Mouse (Mus musculus) adrenal gland, postnatal 14 days (tissue): ENCODE measurements at regions not wholly inside any gene's neighbourhood (a gene's known extent, or its start where the extent isn't known, plus 50 kb on each side); places are given as distances from the start of the nearest gene placed in this dataset.

ENCODE experiments used
- DNase-seq: peaks from one replicate; pipeline ENCODE4 v3.0.0; 2021; ENCODE audit warnings: mixed read lengths

- peak; percentile 30 for DNase-seq
Observed at GRCm38 (mm10) chr2:50690120-50691103, 393.8 kb upstream of the Mmadhc start.

GRCm38 (mm10) chr2:50687672-50688151 lies 391.1 kb upstream of the Mmadhc start:
- no peak for DNase-seq

- peak; percentile 88 for DNase-seq
Observed at GRCm38 (mm10) chr2:50687222-50687621, 390.6 kb upstream of the Mmadhc start.

- DNase-seq = no peak
Observed at GRCm38 (mm10) chr2:50677456-50677855, 380.9 kb upstream of the Mmadhc start.

DNA sequence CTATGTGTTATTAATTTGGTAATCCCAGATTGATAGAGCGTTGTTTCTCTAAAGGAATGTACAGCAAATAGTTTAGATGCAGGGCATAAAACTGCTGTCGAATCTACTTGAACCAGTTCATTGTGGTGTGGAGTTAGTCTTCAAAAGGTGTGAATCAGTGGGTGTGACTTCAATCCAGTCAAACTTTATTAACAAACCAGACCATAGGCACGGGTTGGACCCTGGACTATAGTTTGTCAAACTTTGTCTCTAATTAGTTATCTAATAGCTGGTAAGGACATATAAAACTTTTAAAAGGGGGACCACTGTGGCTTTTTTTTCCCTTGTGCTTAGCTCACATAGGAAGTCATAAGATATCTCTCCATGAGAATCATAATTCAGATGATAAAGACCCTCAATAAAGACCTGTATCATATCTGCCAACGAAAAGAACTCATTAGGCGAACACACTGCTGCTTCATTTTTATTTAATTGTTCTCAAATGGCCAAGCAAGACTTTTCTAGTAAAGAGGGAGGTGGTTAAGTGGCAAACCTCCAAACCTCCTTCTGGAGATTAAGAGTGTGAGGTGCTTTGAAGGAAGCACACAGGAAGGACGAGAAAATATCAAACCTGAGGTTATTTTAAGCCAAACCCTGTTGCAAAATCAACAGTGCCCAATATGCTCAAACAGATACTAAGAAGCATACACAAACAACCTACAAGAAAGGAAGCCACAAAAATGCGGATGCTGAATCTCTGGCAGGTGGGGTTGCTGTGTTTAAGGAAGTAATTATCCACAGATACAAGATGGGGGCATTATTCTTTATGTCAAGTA lies 379.3 kb upstream of the Mmadhc start:
- no peak for DNase-seq

- no peak for DNase-seq
Observed at GRCm38 (mm10) chr2:50674856-50675175, 378.2 kb upstream of the Mmadhc start.

DNA sequence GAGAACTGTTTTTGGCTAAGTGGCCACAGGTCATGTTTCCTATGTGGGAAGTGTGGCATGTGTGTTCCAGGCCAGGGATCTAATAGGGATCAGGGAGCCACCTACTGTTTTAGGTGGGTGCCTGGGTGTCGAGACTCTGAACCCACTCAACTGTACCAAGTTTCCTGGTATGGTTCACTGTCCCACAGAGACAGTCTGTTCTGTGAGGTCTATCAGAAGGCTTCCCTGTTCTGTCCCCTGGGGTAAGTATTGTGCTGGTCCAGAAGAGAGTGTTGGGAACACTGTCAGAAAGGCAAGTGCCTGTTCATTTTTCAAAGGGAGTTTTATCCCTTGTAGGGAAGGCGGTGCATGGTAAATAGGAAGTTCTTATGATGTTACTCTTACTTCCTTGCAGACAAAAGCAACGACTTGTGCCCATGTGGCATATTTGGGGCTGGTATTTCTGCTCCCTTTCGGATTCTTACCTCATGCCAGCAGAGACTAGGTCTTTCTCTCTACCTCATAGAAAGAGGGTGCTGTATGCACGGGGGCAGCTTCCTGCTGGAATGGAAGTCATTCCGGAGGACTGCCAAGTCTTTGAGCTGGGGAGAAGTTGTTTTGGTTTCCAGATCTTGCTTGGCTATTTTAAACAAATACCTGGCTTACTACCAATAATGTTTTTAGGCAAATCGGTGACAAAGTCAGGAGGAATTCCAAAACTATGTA lies 377.7 kb upstream of the Mmadhc start:
- no peak for DNase-seq

DNA sequence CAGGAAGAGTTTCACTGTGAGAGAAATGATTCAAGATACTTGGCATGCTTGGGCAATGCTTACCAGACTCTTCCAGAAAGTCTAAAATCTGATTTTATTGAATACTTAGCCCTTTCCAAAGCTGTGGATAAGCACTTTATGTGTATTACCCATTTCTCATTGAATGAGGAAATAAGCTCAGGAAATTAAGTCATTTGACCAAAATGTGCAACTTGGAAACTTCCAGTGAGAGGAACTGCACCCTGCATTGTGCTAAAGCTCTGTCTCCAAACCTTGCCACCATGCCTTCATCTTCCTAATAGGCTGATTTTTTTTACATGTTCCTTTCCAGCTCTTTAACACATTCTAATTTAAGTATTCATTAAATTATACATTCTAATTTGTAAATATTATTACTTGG lies 372.7 kb upstream of the Mmadhc start:
- DNase-seq = no peak

- no peak for DNase-seq
Observed at GRCm38 (mm10) chr2:50668789-50669188, 372.2 kb upstream of the Mmadhc start.

DNA sequence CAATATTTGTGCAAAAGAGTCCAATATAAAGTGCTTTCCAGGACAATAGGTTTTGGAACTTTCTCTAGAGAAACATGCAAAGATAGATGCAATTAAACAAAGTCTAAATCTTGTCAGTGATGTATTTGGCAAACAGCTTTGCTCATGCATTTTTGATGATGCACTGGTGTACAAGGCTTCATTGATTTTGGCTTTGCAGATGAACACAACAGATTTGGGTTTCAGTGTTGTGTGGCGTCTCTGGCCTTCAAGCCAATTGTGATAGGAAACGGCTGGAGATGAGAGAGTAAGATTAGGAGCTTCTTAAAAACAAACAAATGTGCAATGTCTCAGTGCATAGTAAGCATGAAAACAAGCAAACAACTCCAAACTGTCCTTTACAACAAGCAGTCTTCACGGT lies 370.6 kb upstream of the Mmadhc start:
- no peak for DNase-seq

- DNase-seq = no peak
Observed at GRCm38 (mm10) chr2:50662504-50662903, 365.9 kb upstream of the Mmadhc start.

DNA sequence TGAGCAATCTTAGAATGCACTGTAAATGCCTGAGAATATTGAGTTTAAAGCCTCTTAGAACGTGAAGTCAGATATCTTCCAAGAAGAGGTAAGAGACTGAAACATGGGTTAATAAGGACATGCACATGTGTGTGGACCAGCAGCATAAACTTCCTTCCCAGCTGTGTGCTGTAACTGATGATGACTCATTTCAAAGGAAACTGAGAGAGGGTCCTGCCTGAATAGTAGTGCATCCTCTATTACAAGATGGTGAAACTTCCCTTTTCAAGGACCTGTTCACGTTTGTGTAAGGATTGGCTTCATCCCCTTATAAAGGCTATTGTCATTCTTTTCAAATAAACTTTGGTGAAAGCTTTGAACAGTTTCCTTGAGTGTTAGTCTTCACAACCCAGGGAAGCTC lies 363.4 kb upstream of the Mmadhc start:
- DNase-seq = no peak

GRCm38 (mm10) chr2:50657826-50658225 lies 361.2 kb upstream of the Mmadhc start:
- no peak for DNase-seq

GRCm38 (mm10) chr2:50656351-50656750 lies 359.8 kb upstream of the Mmadhc start:
- no peak for DNase-seq

DNA sequence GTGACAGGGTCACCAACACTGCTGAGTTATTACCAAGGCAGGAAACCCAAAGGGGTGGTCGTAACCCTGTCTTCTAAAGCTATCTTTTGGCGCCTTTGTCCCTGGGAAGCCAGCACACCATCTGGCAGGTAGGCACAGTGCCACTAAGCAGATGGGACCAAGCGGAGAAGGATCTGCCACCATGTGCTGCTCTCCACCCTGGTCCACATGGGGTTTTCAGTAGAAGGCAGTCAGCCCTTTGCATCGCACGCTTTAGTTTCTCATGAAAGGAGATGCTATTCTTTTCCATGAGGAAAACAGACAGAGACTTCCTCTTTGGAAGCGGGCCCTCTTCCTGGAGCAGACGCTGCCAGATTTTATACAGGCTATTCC lies 358.3 kb upstream of the Mmadhc start:
- peak; percentile 18 for DNase-seq

DNA sequence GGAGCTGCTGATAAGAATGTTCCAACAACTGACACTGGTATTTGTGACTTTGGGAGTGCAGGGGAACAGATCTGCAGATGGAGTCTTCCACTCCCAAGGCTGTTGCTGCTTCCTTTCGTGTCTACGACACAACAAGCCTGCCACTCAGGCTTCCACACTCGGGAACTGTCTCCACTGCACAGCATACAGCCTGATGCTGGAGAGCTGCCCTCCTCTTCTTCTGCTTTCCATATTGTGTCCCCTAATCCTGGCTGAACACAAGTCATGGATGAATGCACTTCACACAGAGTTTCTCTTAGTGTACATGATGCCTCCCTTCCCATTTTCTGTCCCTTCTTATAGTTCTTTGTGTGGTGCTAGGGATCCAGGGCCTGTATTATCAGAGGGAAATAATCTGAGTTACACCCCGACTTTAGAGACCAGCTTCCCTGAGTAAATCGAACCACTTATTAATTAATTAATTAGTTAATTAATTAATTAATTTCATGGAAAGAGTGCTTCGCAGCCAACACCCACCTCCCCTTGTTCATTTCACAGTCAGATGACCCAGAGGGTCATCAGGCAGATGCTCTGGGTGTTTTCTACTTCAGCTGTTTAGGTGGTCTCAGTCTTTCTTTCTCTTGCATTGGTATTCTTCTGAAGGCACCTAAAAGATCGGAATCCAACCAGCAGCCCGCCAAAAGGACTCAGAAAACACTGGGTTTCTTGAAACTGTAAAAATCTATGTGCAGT lies 357.8 kb upstream of the Mmadhc start:
- DNase-seq = no peak

DNA sequence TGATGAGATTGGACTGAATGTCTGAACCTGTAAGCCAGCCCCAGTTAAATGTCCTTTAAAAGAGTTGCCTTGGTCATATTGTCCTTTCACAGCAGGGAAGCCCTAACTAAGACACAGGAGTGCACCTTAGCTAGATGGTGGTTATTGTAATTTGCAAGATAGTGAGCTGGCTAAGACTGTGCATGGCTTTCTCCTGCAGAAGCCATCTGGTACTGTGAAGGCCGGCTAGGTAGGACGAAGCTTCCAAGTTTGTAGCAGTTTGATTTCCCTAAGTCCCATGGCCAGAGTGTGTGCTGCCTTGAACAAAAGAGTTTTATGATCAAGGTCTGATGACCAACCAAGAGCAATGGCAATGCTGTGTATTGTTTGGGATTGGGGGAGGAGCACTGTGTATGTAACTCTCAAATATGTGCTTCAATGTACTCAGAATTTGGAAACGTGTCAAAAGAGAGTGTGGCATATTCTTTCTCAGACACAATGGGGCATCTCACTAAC lies 356.6 kb upstream of the Mmadhc start:
- no peak for DNase-seq

GRCm38 (mm10) chr2:50649656-50650055 lies 353.1 kb upstream of the Mmadhc start:
- DNase-seq = no peak

- DNase-seq = no peak
Observed at GRCm38 (mm10) chr2:50643219-50643618, 346.6 kb upstream of the Mmadhc start.

DNA sequence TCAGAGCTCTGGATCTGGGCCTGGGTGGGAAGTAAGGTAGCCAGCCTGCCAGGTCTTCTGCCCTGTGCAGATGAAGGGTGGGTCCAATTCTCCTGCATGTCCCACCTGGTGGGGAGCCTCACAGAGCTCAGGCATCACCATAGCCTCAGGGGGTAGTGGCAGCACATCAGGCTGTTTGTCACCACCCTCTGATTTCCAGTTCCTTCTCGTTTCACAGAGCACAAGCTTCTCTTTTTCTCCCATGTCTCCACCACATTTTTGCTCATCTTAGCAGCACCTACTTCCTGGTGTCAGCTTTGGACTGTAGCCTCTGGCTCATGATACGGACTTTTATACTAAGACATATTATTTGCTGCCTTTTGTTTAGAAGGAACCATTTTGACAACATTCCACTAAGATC lies 345.6 kb upstream of the Mmadhc start:
- no peak for DNase-seq

- no peak for DNase-seq
Observed at GRCm38 (mm10) chr2:50635896-50636295, 339.3 kb upstream of the Mmadhc start.

- no peak for DNase-seq
Observed at GRCm38 (mm10) chr2:50631786-50632185, 335.2 kb upstream of the Mmadhc start.
